Mouse (Mus musculus) spleen, adult 2 months (tissue): ENCODE data around the gene Wdr19. TPM values are rescaled to one million over a fixed set of nuclear protein-coding genes. Genes with fewer than 3 reads are reported as not detected.
A peak's percentile ranks its signal among the peaks of the same experiment; 100 is the strongest.

Source experiments
- DNase-seq, 2 experiments: peaks; one replicate each; pipeline versions ENCODE4 v3.0.0 to v3.0.0-alpha.2; 2012 to 2021; ENCODE audit warnings: low spot score in 2 of 2, low read depth in 1 of 2
- H3K27ac ChIP-seq: fragments of 200-500 bp; 2 replicates; pipeline ENCODE4 v1.5.1; 2012; ENCODE audit warnings: low read length, inconsistent platforms; ENCODE audit not compliant: insufficient read depth
- H3K27me3 ChIP-seq: fragments of 200-500 bp; 2 replicates; pipeline ENCODE4 v1.6.1; 2012; ENCODE audit warnings: mild to moderate bottlenecking, moderate library complexity, low read length, inconsistent platforms; ENCODE audit not compliant: control insufficient read depth, insufficient read depth
- H3K36me3 ChIP-seq: fragments of 200-500 bp; 2 replicates; pipeline ENCODE4 v1.6.1; 2012; ENCODE audit warnings: mild to moderate bottlenecking, low read length, inconsistent platforms; ENCODE audit not compliant: control insufficient read depth, insufficient read depth
- H3K4me1 ChIP-seq: fragments of 200-500 bp; 2 replicates; pipeline ENCODE4 v1.6.1; 2011; ENCODE audit warnings: inconsistent platforms; ENCODE audit not compliant: control insufficient read depth, insufficient read depth, insufficient read length
- H3K4me3 ChIP-seq: fragments of 200-500 bp; 2 replicates; pipeline ENCODE4 v1.5.1; 2011; ENCODE audit warnings: mild to moderate bottlenecking, inconsistent platforms; ENCODE audit not compliant: insufficient read depth, insufficient read length; ENCODE audit errors: extremely low read depth
- CTCF ChIP-seq: fragments of 200-500 bp; IDR thresholded peaks from 2 replicates; pipeline ENCODE4 v1.5.1; 2011; ENCODE audit warnings: mild to moderate bottlenecking, inconsistent platforms; ENCODE audit not compliant: insufficient read depth, insufficient read length, insufficient replicate concordance; ENCODE audit errors: extremely low read depth
- POLR2A ChIP-seq: fragments of 200-500 bp; IDR thresholded peaks from 2 replicates; pipeline ENCODE4 v1.6.1; 2011; ENCODE audit warnings: low read depth, low read length, inconsistent platforms
- WGBS: fragments of 180-500 bp; shearing (Covaris S2); methylation state at CpG from one replicate; pipeline ENCODE4 v1.1.7; 2018; 5-methylcytosine and 5-hydroxymethylcytosine counted together
- polyA plus RNA-seq: library from polyadenylated mRNA; depleted of rRNA; stranded (reverse); fragments of >200 nt; gene quantifications from 2 replicates; pipeline ENCODE4 v1.2.3, GENCODE M21; 2012

Wdr19 gene
- polyA plus RNA-seq, 1 experiment, result 0.67 TPM

- Histone ChIP-seq H3K4me1 (no peaks in the 10 kb centered on the region), H3K27ac (no peak overlapping the region), H3K4me3 (no peak overlapping the region), H3K27me3 (no peaks in the 10 kb centered on the region), H3K36me3 (no peaks in the 10 kb centered on the region)
- TF ChIP-seq CTCF (no peak), POLR2A (no peak)
- 85% methylated on average over 9 of the region's 9 CpGs for WGBS
- no peak for DNase-seq
Observed at GRCm38 (mm10) chr5:65194441-65194840, 5.1 kb upstream of the Wdr19 start.

- H3K4me3 ChIP-seq, result no peak overlapping the region
- H3K27ac ChIP-seq, result no peak overlapping the region
- no peak for DNase-seq
- no peaks in the 10 kb centered on the region for H3K36me3 ChIP-seq
- no peaks in the 10 kb centered on the region for H3K27me3 ChIP-seq
- no peak for TF ChIP-seq POLR2A
- TF ChIP-seq CTCF, result no peak
- WGBS, result 94% methylated on average over 2 of the region's 2 CpGs
- peaks cover 5% of the 10 kb centered on the region; the same call in 1 of the 2 replicates for H3K4me1 ChIP-seq
Observed at GRCm38 (mm10) chr5:65204726-65205125, 5.2 kb downstream of the Wdr19 start.

- no peak overlapping the region for H3K4me3 ChIP-seq
- H3K4me1 ChIP-seq, result peaks cover 3% of the 10 kb centered on the region; the same call in 1 of the 2 replicates
- DNase-seq, result peak in 1 of 2 experiments; percentile 32
- TF ChIP-seq CTCF (peak; percentile 55; the same call in 1 of the 2 replicates), POLR2A (no peak)
- no peaks in the 10 kb centered on the region for H3K36me3 ChIP-seq
- WGBS, result 36% methylated on average over 7 of the region's 7 CpGs
- H3K27me3 ChIP-seq, result no peaks in the 10 kb centered on the region
- no peak overlapping the region for H3K27ac ChIP-seq
Observed at GRCm38 (mm10) chr5:65213321-65213720, 13.8 kb downstream of the Wdr19 start.

- H3K36me3 ChIP-seq, result no peaks in the 10 kb centered on the region
- no peak for DNase-seq
- 60% methylated on average over 11 of the region's 11 CpGs for WGBS
- TF ChIP-seq POLR2A (no peak), CTCF (no peak)
- H3K4me1 ChIP-seq, result peaks cover 3% of the 10 kb centered on the region; the same call in 1 of the 2 replicates
- H3K27ac ChIP-seq, result peak overlapping the region; percentile 44
- H3K4me3 ChIP-seq, result no peak overlapping the region
- no peaks in the 10 kb centered on the region for H3K27me3 ChIP-seq
Observed at GRCm38 (mm10) chr5:65217305-65218269, 18.1 kb downstream of the Wdr19 start.

GRCm38 (mm10) chr5:65221037-65221436 is 21.5 kb downstream of the Wdr19 start:
- DNase-seq, result no peak
- H3K27ac ChIP-seq, result no peak overlapping the region
- H3K4me1 ChIP-seq, result peaks cover 3% of the 10 kb centered on the region; the same call in 1 of the 2 replicates
- WGBS, result 90% methylated on average over 7 of the region's 7 CpGs
- no peaks in the 10 kb centered on the region for H3K27me3 ChIP-seq
- H3K36me3 ChIP-seq, result no peaks in the 10 kb centered on the region
- TF ChIP-seq CTCF, result no peak
- TF ChIP-seq POLR2A, result no peak
- no peak overlapping the region for H3K4me3 ChIP-seq

GRCm38 (mm10) chr5:65224056-65224455 is 24.6 kb downstream of the Wdr19 start:
- Histone ChIP-seq H3K36me3 (no peaks in the 10 kb centered on the region), H3K27me3 (no peaks in the 10 kb centered on the region), H3K27ac (no peak overlapping the region), H3K4me3 (no peak overlapping the region), H3K4me1 (no peaks in the 10 kb centered on the region)
- no peak for DNase-seq
- WGBS, result 90% methylated on average over 5 of the region's 5 CpGs
- TF ChIP-seq CTCF (no peak), POLR2A (no peak)

GRCm38 (mm10) chr5:65231289-65232003 is 31.9 kb downstream of the Wdr19 start:
- no peak for DNase-seq
- Histone ChIP-seq H3K27me3 (no peaks in the 10 kb centered on the region), H3K4me1 (no peaks in the 10 kb centered on the region), H3K27ac (no peak overlapping the region), H3K36me3 (no peaks in the 10 kb centered on the region), H3K4me3 (no peak overlapping the region)
- TF ChIP-seq CTCF, result no peak
- no peak for TF ChIP-seq POLR2A
- WGBS, result 76% methylated on average over 12 of the region's 12 CpGs
